Mouse (Mus musculus) mature B cell (primary cell): ENCODE results near the gene Psmb4.
"Not testable (repeated sequence)": the region's sequence is repeated elsewhere in the genome, so short reads cannot be mapped to it uniquely, and the experiment has no call there.

Source experiments
- in situ Hi-C: fragments of 300-500 bp; cut with MboI; formaldehyde crosslinking; loops from 2 replicates; pipeline ENCODE4 v1.14.3; 2019

Psmb4 gene

DNA sequence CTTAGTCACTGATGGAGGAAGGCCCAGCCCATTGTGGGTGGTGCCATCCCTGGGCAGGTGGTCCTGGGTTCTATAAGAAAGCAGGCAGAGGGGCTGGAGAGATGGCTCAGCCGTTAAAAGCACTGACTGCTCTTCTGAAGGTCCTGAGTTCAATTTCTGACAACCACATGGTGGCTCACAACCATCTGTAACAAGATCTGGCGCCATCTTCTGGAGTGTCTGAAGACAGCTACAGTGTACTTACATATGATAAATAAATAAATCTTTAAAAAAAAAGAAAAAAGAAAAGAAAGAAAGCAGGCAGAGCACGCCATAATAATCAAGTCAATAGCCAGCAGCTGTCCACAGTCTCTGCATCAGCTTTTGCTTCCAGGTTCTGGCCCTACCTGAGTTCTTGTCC is 18.0 kb upstream of the Psmb4 start:
- in situ Hi-C loops: not testable (repeated sequence)

DNA sequence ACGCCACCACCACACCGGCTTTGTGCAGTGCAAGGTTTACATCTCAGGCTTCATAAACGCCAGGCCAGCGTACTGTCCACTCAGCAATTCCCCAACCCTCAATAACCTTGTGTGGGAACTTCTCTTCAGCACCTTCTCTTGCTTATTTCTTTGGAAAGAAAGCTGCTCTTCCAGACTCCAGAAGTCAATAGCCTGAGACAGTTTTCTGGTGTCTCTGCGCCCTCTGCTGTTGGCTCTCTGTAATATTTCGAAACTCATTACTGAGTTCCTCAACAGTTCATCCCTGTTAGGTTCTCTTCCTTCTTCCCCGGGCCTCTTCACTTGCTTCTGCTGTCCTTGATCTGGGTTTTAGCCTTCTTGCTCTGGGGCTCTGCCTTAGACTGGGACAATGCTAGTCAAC is 16.0 kb upstream of the Psmb4 start:
- in situ Hi-C loops: no loop called here

DNA sequence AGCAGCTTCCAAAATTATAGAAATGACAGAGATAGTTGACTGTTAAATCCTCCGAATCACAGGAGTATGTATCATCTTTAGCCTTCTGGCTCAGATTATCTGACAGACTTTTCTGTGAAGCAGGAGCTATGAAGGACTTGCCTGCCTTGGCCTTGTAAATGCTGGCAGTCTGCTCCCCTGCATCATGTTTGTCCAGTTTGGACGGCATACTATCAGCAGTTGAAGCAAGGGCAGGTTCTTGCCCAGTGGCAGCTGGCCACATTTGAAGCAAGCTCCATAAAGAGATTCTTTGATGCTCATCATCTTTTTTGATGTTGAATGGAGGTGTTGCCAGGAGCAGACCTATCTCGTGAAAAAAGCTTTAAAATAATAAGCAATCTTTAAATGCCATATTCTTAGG is 7.3 kb upstream of the Psmb4 start:
- in situ Hi-C loops: no loop called here

DNA sequence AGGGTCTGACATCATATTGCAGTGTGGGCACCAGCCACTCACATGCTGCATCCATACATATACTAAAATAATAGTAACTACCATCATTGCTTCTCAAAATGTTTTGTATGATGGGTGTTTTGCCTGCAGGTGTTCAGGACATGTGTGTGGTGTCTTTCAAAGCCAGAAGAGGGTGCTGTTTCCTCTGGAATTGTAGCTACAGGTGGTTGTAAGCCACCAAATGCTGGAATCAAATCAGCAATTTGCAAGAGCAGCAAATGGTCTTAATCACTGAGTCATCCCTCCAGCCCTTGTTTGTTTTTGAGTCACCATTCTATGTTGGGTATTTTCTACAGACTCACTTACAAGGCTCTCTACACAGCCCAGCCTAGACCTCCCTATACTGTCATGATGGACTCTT is 1.8 kb upstream of the Psmb4 start:
- in situ Hi-C loops: no loop called here

DNA sequence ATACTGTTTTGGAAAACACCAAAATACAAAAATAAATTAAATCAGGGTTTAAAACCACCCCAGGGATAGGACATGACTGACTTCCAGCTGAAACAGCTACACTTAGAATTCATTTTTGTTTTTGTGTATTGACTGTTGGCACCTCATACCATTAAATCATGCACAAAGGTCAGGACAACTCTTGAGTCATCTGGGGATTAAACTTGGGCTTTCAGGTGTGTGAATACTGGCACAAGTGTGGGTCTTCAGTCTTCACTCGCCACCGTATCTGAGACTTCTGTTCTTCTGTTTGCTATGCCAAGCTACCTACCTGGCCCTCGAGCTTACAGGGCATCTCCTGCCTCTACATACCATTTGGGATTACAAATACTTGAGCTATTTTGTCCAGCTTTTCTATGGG is 4.2 kb downstream of the Psmb4 start:
- in situ Hi-C loops: no loop called here

DNA sequence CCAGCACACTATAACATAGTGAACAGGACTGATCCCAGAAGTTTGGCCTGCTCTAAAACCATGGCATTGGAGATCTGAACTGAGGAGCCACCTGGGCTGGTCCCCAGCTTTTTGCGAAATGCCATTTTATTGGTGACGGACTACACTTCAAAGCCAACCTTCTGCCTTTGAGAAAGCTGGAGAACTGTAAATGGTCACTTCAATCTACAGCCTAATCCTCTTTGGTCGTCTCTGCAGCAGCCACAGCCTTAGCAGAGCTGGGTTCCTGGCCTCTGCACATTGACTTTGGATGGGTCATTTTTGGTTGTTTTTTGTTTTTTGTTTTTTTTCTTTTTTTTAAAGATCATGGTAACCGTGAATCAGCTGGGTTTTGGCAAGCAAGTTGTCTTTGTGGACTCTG is 4.9 kb downstream of the Psmb4 start:
- in situ Hi-C loops: no loop called here

DNA sequence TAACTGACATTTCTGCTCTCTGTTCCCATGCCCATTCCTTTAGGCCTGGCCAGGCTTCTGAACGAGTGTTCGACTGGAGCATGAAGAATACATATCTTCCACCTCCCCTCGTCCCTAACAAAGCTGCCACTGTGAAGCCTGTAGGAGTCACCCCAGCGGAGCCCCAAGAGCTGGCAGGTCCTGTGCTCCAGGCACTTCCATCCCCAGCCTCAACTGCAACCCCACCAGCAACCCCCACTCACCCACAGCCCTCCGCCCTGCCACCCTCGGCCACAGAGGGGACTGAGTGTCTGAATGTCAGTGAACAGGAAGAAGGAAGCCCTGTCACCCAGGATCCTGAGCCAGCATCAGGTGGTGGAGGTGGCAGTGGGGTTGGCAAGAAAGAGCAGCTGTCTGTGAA is 8.1 kb downstream of the Psmb4 start:
- in situ Hi-C loops: no loop called here

DNA sequence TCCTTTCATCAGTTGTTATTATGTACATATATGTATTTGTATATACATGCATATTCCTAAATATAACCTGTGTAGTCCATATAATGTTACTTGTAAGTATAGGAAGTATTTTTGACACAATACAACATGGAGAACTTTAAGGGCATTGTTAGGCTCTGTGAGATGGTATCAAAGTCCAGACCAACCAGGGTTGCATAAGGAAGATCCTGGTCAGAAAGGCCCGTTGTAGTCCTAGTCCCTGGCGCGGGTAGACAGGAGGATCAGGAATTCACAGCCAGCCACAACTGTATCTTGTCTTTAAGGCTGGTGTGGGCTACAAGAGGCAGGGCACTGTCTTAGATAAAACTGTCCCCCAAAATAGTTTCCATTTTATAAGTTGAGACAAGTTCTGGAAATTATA is 17.8 kb downstream of the Psmb4 start:
- in situ Hi-C loops: no loop called here

DNA sequence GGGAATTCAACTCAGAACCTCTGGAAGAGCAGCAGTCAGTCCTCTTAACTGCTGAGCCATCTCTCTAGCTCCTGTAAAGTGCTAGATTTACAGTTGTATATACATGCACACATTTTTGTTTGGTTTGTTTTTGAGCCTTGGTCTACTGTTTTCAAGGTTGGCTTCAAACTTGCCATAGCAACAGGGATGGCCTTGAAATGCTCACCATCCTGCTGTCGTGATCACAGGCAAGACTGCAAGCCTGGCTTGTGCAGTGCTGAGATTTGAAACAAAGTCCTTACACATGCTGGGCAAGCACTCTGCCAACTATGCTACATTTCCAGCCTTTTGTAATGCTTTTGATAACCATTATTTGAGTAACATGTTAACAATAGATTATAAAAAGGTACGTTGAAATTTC is 27.3 kb downstream of the Psmb4 start:
- in situ Hi-C loops: no loop called here

DNA sequence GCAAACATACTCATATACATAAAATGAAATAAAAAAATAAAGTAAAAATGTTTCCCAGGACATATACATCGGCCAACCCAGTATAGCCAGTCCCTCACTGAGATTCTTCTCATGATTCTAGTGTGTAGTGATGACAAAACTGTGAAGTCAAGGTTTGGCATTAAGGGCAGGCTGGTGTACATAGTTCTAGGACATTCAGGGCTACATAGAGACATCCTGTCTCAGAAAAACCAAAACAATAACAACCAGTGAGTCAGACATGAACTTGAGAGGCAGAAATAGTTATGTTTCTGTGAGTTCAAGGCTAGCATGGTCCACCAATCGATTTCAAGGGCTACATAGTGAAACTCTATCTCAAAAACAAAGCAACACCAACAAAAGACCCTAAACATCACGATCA is 34.5 kb downstream of the Psmb4 start:
- in situ Hi-C loops: no loop called here

DNA sequence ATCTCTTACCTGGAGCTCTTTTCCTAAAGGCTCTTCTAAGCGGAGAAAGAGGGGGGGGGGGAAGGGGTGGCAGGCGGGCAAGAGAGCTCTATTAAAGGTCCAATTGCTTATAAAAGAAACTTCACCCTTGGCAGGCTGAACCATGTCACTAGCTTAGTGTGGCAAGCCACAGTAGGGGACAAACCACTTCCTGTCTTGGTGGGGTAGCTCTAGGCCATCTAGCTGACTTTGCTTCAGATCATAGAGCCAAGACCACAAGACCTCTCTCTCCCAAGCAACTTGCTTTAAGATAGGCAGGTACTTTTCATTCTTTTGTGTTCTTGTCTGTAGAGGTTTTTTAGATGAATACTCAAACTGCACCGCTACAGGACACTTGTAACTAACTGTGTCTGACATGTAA is 35.0 kb downstream of the Psmb4 start:
- in situ Hi-C loops: no loop called here

DNA sequence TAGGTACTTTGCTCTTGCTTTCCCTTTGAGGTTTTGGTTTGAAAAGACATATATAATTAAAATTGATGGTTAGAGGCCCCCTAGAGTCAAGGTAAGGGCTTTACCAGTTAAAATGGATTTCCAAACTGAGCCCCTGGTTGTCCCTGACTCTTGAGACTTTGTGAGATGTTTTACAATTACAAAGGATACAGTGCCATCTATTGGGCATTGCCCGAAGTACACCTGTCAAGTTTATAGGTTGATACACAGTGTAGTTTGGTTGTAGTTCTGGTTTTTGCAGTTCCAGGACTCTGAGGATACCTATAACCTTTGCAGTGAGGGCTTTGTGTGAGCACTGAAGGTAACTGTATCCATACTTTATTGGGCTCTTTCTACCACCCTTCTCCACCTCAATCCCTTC is 37.4 kb downstream of the Psmb4 start:
- in situ Hi-C loops: loop anchor here (5.0 kb wide), 1 partner anchor 232 kb away; no protein-coding TSS in a partner anchor

DNA sequence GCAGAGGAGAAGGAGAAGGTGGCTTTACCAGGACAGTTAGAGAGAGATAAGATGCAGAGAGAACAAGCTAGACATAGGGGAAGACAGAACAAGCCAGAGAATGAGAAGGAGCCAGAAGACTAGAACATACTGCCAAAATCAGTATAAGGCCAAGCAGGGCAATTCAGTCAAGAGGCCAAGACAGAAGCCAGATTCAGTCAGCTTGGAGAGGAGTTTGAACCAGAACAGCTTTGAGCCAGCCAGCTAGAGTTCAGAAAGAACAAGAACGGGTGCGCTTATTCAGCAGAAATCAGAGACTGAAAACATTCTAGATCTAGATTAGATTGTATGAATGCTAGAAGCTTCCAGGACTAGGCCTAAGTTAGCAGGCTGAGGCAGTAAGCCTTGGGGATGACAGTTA is 39.4 kb downstream of the Psmb4 start:
- in situ Hi-C loops: loop anchor here (5.0 kb wide), 1 partner anchor 230 kb away; no protein-coding TSS in a partner anchor

DNA sequence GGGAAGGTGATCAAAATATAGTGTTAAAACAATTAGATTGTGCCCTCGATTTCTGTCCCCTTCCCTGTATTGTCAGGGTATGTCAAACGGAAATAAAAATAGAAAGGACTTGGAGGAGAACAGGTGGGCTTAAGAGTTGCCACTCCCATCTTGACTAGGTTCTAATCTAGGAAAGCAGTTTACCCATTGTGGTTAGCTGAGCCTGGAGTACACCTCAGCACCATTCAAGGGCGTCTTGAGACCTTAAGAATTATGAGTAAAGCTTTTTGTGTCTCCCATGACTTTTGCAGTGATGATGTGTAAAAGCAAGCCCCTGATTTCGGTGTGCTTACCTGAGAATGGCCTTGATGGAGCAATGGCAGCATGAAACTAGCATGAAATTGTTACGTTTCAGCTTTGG is 47.7 kb downstream of the Psmb4 start:
- in situ Hi-C loops: no loop called here

DNA sequence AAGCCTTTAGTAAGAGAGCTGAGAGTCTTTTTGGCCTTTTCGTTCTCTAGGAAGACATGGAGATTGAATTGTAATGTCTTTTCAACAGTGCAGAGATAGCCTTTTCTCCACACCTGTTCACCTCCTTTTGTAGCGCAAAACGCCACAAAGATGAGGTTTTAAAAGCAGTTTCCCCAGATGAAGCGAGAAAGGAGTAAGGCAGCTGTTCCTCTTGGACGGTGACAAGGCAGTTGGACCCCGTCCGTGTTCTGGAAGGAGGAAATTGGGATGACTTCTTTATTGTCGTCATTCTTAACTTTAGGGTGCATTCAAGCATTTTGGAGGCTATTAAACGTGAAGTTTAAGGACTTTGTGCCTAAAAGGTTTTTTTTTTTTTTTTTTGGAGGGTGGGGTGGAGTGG is 48.1 kb downstream of the Psmb4 start:
- in situ Hi-C loops: no loop called here

DNA sequence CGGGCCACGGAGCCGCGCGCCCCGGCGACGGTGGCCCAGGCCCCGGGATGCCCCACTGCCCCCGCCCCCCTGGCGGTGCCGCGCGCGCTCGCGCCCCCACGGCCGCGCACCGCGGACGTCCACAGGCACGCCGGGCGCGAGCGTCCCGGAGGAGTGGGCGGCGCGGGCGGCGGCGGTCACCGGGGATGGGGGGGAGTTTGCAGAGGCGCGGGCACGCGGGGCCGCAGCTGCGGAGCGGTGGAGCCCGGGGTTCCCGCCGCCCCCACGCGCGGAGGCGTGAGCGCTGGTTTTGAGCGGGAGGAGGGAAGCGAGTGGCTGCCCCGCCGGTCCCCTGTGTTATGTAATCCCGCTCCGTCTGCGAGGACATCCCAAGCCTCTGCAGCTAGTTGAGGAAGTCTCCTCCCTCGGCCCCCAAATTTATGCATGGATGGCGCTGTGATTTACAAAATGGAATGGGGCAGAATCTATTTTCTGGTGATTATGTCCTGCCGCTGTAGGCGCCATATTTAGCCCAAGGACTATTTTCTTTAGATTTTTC is 48.7 kb downstream of the Psmb4 start:
- in situ Hi-C loops: no loop called here

DNA sequence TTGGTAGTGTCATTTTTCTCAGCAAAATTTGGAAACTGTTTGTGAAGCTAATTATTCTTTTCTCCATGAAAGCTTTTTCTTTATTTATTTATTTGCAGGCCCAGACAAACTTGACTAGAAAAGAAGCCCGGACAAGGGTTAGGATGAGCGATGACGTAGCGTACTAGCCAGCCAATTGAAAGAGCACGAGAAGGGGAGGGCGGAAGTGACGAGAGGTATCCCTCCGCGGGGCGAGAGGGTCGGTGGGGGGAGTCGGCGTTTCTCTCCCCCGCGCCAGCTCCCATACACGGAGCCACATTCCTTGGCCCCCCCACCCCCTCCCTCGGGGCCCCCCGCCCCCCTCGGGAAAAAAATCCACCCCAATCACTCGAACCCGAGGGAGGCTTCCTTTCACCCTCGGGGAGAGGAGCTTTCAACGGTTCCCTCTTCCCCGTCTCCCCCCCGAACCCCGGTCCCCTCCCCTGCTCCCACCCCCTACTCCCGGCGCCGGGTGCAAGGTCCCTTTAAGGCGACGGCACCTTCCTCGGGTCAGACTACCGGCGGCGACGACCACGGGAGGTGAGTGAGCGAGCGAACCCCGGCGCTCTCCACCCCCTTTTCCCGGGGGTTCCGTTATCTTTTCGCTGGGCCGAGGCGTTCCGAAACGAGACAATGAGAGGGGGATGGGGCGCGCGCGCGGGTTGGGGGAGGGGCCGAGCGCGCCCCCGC is 49.4 kb downstream of the Psmb4 start, which contains the start of gene Pogz:
TSS of gene Pogz (plus strand) at position 385 of the 708 bp plus-strand sequence.
- in situ Hi-C loops: no loop called here

DNA sequence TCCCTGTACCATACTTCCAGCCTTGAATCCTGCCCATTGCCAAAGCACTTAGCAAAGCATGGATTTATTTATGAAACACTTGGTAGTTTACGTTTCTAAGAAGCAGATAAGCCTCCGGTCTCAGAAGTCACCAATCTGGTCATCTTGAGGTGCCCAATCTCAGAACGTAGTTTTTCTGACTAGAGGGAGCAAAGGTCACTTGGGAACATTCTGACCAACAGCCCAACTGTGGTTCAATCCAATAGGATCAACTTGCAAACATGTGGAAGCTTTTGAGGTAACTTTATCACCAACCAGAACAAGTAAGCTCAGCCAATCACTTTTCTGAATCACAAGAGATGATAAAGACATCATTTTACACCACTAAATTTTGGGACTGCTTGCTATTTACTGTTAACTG is 51.4 kb downstream of the Psmb4 start:
- in situ Hi-C loops: no loop called here
